Mouse (Mus musculus) heart, postnatal 14 days (tissue): Measurements from ENCODE around the gene Bglap3. TPM values are rescaled to one million over a fixed set of nuclear protein-coding genes. Genes with fewer than 3 reads are reported as not detected.
"Not testable (repeated sequence)": the region's sequence is repeated elsewhere in the genome, so short reads cannot be mapped to it uniquely, and the experiment has no call there.

Experiments used
- DNase-seq, 2 experiments: peaks; one replicate each; pipeline ENCODE4 v3.0.0; 2021 to 2022
- intact Hi-C: fragments of 180-260 bp; cut with DNase I; formaldehyde crosslinking; loops from one replicate; pipeline ENCODE4 v1.15.1; 2025
- total RNA-seq, 2 experiments: library from RNA; stranded (reverse); gene quantifications; 2 replicates each; pipeline ENCODE4 v1.2.3; 2021

Gene Bglap3
- total RNA-seq, 2 experiments from 2014 or later: not detected

DNA sequence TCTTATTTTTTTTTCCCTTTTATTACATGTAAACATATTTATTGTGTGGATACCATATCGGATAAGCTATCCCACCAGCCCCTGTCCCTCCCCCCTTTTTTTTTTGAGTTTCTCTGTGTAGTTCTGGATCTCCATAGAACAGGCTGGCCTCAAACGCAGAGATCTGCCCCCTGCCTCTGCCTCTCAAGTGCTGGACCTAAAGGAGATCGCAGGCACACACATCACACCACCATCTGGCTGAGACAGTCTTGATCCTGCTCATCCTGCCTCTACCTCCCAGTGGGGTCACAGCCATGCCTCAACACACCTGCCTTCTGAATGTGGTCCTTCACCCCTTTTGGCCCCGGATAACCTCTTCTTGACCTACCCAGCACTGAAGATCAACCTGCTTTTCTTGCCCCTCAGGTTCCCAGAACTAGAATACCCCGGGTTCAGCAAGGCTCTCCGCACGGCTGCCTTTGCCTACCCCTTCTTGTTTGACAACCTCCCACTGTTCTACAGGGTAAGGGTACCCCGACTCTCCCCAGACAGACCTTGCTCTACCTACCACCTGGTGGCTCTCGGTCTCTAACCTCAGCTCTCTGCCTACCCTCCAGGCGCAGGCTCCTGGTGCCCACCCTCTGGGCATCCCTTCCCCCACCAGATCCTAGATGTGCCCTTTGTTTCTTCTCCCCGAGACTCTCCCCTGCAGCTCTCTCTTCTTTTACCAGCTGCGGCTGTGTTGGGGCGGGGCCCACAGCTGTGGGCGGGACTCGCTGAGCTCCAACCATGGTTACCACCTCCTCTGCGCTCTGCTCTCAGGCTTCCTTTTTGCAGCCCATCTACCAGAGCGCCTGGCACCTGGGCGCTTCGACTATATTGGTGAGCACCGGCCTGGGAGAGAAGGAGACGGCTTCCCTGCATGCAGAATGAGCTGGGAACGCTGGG, 9.1 kb upstream of the Bglap3 start:
- DNase-seq, intact Hi-C loops: not testable (repeated sequence)

DNA sequence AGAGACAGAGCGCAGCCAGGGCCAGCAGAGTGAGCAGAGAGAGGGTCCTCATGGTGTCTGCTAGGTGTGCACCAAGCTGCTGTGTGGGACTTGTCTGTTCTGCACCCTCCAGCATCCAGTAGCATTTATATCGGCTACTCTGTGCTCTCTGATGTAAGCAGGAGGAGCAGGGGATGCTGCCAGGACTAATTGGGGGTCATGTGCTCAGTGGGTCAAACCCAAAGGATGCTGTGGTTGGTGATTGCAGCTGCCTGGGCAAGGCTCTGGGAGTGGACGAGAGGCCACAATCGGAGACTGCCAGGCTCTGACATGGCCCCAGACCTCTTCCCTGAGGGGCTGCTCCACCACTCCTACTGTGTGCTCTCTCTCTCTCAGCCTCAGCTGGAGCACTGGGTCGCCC, 6.1 kb upstream of the Bglap3 start, which contains the start of gene Bglap2:
Gene Bglap2, minus strand, starts transcription at position 101 of the 400 bp plus-strand sequence.
- intact Hi-C loops, DNase-seq: not testable (repeated sequence)

DNA sequence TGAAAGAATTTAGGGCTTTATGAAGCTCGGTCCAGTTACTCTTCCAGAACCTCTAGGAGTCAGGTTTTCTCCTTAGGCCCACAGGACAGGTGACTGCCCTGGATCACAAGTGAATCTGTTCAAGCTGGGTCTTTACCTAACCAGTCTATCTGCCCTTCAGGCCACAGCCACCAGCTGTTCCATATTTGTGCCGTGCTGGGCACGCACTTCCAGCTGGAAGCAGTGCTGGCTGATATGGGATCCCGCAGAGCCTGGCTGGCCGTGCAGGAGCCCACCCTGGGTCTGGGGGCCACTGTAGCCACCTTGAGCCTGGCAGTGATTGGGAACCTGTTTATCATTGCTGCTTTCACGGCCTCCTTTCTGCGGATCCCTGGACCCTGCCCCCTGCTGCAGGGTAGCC, 4.1 kb upstream of the Bglap3 start:
- intact Hi-C loops, DNase-seq: not testable (repeated sequence)

DNA sequence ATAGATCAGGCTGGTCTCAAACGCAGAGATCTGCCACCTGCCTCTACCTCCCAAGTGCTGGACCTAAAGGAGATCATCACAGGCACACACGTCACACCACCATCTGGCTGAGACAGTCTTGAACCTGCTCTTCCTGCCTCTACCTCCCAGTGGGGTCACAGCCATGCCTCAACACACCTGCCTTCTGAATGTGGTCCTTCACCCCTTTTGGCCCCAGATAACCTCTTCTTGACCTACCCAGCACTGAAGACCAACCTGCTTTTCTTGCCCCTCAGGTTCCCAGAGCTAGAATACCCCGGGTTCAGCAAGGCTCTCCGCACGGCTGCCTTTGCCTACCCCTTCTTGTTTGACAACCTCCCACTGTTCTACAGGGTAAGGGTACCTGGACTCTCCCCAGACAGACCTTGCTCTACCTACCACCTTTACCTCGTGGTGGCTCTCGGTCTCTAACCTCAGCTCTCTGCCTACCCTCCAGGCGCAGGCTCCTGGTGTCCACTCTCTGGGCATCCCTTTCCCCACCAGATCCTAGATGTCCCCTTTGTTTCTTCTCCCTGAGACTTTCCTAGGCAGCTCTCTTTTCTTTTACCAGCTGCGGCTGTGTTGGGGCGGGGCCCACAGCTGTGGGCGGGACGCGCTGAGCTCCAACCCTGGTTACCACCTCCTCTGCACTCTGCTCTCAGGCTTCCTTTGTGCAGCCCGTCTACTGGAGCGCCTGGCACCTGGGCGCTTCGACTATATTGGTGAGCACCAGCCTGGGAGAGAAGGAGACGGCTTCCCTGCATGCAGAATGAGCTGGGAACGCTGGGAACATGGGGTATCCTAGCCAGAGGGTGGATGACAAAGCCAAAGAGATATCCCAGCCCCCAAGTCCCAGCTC, 3.4 kb upstream of the Bglap3 start:
- peak in 1 of 2 experiments; percentile 23 for DNase-seq
- intact Hi-C loops: not testable (repeated sequence)

DNA sequence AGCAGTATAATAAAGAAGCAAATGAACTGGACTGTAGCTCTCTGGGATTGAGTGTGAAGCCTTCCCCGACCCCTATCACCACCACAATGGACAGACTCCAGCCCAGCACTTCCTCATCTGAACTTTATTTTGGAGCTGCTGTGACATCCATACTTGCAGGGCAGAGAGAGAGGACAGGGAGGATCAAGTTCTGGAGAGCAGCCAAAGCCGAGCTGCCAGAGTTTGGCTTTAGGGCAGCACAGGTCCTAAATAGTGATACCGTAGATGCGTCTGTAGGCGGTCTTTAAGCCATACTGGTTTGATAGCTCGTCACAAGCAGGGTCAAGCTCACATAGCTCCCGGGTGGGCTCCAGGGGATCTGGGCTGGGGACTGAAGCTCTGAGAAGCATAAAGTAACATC, 4.0 kb downstream of the Bglap3 start:
- intact Hi-C loops: not testable (repeated sequence)
- DNase-seq: peak in 1 of 2 experiments; percentile 27

DNA sequence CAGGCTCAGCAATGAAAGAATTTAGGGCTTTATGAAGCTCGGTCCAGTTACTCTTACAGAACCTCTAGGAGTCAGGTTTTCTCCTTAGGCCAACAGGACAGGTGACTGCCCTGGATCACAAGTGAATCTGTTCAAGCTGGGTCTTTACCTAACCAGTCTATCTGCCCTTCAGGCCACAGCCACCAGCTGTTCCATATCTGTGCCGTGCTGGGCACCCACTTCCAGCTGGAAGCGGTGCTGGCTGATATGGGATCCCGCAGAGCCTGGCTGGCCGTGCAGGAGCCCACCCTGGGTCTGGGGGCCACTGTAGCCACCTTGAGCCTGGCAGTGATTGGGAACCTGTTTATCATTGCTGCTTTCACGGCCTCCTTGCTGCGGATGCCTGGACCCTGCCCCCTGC, 5.0 kb downstream of the Bglap3 start:
- DNase-seq, intact Hi-C loops: not testable (repeated sequence)

DNA sequence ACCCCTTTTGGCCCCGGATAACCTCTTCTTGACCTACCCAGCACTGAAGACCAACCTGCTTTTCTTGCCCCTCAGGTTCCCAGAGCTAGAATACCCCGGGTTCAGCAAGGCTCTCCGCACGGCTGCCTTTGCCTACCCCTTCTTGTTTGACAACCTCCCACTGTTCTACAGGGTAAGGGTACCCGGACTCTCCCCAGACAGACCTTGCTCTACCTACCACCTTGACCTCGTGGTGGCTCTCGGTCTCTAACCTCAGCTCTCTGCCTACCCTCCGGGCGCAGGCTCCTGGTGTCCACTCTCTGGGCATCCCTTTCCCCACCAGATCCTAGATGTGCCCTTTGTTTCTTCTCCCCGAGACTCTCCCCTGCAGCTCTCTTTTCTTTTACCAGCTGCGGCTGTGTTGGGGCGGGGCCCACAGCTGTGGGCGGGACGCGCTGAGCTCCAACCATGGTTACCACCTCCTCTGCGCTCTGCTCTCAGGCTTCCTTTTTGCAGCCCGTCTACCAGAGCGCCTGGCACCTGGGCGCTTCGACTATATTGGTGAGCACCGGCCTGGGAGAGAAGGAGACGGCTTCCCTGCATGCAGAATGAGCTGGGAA, 5.6 kb downstream of the Bglap3 start:
- intact Hi-C loops: not testable (repeated sequence)
- DNase-seq: peak in 1 of 2 experiments; percentile 53

DNA sequence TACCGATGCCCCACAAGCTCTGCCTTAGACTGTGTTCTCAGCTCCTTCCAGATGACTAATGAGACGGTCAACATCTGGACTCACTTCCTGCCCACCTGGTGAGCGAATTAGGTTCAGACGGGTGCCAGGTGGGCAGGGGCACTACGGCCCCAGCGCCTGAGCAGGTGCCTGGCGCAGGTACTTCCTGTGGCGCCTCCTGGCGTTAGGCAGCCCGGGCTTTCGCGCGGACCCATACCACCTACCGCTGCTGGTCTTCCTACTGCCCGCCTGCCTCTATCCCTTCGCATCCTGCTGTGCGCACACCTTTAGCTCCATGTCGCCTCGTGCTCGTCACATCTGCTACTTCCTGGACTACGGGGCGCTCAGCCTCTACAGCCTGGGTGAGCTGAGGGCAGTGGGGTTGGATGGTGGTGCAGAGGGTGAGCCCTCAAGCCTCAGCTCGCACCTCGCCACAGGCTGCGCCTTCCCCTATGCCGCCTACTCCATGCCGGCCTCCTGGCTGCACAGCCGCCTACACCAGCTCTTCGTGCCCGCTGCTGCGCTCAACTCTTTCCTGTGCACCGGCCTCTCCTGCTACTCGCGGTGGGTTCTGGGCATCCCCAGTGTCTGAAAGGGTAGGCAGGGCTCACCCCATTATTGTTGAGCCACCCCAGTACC, 6.7 kb downstream of the Bglap3 start:
- intact Hi-C loops: no loop called here
- no peak for DNase-seq

DNA sequence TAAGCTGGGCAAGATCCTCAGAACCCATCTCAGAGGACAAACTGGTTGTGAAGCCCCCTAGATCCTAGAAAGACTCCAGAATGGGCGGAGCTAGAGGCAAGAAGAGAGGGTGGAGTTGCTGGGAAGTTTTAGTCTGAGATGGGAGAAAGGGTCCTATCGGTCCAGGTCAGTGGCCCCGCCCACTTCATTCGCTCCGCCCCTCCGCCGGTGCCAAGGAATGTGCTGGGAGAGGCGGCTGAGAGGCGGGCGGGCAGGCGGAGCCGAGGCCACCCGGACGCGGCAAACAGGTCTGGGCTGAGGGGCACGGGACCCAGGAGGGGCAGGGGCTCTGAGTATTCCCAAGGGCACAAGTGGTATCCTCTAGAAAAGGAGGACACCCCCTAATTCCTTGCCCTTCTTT, 8.2 kb downstream of the Bglap3 start, which contains the start of gene Paqr6:
Gene Paqr6, plus strand, starts transcription at position 248 of the 400 bp plus-strand sequence.
- DNase-seq: peak; percentile 59 to 82
- intact Hi-C loops: no loop called here

DNA sequence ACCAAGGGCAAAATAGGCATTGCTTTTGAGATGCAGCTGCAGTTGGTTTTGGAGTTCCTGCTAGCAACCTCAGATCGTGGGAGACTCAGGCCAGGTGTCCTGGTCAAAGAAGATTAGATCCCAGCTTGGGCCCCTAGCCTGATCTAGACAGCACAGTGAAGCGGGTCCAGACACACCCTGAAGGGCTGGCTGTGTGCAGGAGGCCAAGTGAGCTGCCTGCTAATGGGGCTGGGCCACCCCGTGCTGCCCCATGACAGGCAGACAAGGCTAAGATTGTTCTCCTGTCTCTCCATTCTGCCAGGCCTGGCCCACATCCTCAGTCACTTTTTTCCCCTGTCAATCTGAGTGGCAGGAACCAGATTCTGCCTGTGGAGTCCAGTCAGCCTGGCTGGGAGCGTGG, 8.8 kb downstream of the Bglap3 start:
- intact Hi-C loops: no loop called here
- DNase-seq: peak in 1 of 2 experiments; percentile 21

DNA sequence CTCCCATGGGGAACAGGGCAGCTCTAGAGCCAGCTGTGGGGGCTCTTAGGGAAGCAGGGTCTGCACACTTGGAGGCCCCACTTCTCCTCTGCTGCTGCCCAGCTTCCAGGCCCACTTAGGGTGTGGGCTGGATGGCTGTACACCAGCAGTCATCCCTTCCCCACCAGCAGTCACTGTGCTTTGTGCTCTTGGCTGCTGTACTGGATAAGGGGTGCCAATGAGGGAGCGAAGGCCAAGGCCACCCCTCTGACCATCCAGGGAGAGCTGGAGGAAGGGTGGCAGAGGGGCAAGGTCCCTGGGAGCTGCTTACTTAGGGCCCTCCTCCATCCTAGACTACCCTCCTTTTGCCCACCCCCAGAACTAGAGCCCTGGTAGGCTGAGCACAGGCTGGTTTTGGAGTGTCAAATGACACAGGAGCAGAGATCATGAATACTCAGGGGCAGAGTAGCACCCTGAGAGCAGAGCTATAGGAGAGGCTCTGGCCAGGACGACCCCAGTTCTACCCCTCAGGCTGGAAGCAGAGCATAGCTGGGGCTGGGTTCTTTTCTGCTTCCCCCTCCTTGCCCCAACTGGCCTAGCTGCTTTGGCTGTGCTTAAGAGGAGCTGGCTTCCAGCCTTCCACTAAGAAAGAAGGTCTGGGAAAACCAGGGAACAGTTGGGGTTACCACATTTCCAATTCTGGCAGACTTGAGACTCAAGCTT, 10.8 kb downstream of the Bglap3 start:
- intact Hi-C loops: no loop called here
- no peak for DNase-seq

DNA sequence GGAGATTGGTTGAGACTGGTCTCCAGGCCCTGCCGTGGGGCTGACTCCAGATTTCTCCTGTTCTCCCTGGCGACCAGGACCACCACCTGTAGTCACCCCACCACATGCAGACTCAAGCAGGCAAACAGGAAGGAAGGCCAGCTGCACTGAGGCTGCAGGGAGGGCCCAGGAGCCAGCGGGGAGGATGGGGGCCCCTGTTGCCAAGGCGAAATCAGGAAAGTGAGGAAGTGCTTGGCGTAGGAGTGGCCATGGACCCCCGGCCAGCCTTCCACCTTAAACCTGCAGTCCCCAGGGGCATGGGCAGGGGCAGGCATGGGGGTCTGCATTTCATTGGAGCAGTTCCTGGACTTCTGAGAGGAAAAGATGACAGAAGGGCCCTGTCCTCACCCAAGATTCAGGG, 11.4 kb downstream of the Bglap3 start:
- intact Hi-C loops: no loop called here
- DNase-seq: no peak

DNA sequence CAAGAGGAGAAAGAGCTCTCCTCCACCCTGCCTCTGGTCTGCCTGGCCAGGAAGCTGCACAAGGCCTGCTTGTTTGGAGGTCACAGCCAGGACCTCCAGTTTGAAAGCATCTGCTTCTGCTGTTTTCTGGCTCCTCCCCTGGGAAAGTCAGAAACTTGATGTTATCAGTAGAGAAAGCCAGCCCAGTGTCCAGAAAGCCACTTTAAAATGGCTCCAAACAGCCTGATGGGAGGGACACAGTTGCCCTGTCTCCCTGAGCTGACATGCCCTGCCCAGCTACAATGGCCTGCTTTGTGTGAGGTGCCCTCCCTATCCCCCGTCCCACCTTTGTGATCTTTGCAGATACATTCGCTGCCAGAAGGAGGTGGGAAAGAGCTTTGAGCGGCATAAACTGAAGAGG, 12.6 kb downstream of the Bglap3 start:
- intact Hi-C loops: no loop called here
- no peak for DNase-seq

DNA sequence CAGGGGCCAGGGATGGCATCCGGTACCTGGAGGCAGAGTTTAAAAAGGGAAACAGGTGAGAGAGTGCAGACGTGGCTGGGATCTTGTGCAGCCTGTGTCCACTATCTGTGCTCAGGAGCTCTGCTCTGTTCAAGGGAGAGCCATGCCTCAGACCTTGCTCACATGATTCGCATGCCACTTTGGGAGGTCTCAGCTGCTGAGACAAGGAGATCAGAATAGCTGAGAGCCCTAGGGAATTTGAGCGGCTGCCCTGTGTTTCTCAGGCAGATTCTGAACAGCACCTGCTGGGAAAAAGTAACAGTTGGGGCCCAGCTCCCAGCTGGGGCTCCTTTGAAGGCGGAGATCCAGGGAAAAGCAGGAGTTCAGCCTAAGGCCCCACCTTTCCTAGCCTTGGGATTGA, 13.0 kb downstream of the Bglap3 start:
- no peak for DNase-seq
- intact Hi-C loops: no loop called here

DNA sequence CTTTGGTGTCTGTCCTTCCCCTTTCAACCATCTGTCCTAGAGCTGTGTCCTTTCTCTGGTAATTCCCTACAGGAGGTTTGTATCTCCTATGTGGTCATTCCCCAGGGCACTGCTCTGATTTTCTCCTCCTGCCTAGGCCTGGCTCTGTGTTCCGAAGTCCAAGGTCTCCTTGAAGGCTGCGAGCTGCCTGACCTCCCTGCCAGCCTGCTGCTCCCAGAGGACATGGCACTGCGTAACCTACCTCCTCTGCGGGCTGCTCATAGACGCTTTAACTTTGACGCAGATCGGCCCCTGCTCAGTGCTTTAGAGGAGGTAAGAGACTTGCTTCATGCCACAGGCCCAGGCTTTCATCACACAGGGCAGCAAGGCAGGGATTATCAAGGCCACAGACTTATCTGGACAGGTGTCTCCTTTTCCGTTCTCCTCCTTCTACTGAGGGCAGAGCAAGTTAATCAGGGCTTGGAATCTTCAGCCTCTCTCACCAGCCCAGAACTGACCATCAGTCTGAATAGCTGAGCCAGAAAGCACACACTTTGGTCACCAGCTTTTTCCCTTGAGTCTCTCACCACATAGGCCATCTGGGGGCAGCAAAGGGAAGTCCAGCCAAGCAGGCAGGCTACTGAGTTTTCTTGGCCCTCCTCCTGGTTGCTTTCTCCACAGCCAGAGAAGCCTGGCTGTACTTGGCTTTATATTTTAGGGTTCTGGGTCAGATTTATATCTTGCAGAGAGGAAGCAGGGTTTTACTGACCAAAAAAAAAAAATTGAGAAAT, 18.0 kb downstream of the Bglap3 start:
- DNase-seq: no peak
- intact Hi-C loops: no loop called here

DNA sequence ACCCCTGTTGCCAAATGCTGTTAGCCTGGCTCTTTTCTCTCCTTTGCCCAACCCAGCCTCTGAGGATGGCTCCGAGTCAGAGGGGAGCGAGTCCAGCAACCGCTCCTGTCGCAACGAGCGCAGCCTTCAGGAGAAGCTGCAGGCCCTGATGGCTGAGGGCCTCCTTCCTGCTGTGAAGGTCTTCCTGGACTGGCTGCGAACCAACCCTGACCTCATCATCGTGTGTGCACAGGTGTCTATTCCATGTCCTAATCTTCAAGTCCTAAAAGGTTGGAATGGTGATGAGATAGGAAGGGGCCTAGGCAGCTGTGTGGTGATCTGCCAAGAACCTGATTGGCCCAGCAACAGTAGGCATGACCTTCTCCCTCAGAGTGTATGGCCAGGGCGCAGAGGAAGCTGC, 19.6 kb downstream of the Bglap3 start:
- no peak for DNase-seq
- intact Hi-C loops: no loop called here

DNA sequence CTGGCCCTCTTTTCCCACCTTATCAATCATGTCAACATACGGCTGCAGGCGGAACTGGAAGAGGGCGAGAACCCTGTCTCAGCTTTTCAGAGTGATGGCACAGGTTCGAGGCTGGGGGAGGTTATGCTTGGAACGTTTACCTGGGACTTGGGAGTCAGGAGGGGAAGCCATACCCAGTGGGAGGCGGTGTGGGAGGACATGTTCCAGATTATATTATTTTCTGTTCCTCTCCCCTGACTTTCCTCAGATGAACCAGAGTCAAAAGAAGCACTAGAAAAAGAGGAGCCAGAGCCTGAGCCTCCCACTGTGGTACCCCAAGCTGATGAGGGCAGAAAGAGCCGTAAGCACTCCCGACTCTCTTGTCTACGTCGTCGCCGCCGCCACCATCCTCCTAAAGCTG, 21.8 kb downstream of the Bglap3 start:
- no peak for DNase-seq
- intact Hi-C loops: no loop called here

DNA sequence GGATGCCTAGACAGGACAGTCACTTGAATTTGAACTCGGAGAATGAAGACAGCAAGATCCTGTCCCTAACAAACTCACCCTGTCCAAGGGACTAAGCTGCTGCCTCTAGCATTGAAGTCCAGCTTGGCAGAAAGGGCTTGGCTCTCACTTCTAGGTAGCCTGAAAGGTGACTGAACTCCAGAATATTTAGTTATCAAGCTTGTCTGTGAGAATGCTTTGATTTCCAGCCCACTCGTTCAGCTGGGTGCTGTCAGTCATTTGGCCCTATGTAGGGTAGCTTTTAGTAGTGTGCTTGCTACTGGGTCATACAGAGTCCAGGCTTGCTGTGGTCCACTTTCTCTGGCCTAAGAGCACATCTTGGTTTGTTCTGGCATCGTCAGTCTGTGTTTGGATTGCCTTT, 33.5 kb downstream of the Bglap3 start:
- intact Hi-C loops: no loop called here

DNA sequence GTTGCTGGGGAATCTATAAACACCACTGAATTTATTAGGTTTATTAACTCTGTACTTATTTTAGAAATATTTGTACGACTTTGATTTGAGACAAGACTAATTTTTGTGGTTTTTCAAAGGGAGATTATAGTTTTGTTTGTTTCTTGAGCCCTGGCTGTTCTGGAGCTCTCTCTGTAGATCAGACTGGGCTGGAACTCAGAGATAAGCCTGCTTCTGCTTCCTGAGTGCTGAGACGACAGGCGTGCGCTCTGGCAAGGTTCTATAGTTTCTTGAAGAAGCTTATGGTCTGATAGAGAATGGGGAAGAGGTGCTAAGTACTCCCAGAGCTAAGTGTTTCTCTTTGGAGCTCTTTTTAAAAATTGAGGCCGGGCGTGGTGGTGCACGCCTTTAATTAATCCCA, 34.2 kb downstream of the Bglap3 start:
- intact Hi-C loops: no loop called here
- no peak for DNase-seq

More for the DNA sequence above, 33.5 kb downstream of the Bglap3 start:
- no peak for DNase-seq
